Mouse (Mus musculus) spleen, adult 12 weeks (tissue): ENCODE measurements around the gene Fcgrt.
"Not testable (repeated sequence)": the region's sequence is repeated elsewhere in the genome, so short reads cannot be mapped to it uniquely, and the experiment has no call there.

ENCODE experiments used
- DNase-seq: peaks from one replicate; pipeline ENCODE4 v3.0.0; 2022; ENCODE audit warnings: low spot score

Gene Fcgrt

DNA sequence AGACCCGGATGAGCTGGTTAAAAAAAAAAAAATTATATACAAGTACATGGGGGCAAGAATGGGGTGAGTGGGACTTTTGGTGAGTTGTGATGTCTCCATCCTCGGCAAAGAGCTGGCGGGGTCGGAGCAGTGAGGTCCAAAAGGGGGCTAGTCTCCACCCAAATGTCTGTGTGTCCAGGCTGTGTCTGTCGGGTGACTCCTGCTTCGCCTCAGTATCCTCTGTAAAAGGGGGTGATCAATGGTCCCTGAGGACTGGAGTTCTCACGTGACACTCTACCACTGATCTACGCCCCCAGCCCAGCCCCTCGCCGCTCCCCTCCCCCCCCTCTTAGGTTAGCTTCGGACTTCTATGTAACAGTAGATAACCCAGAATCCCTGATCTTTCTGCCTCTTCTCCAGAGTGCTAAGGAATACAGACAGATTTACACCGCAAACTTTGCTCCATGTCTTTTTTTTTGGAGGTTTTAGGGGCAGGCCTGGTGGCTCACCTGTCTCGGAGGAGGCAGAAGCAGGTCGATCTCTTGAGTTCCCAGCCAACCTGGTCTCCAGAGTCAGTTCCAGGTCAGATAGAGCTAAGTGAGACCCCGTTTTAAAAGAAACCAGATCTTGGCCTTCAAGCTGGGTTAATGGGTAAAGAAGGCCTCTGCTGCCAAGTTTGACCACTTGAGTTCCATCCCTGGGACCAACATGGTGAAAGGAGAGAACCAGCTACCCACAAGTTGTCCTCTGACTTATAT, 26.3 kb upstream of the Fcgrt start:
- no peak for DNase-seq

DNA sequence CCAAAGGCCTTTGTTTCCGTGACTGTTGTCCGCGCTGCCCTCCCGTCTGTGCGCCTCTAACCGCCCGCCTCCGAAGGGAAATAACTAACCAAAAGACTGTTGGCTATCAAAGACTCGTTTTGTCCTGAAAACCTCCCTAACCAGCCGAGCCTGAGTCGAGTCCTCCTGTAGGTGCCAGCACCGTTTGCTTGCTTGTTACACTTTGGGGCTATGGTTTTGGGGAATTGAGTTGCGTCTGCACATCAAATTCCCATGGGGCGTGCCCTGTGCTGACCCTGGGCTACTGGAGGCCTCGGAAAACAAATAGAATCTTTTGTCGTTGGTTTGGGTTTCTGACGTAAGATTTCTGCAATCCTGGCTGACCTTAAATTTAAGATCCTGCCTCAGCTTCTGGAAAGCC, 25.7 kb upstream of the Fcgrt start:
- no peak for DNase-seq

DNA sequence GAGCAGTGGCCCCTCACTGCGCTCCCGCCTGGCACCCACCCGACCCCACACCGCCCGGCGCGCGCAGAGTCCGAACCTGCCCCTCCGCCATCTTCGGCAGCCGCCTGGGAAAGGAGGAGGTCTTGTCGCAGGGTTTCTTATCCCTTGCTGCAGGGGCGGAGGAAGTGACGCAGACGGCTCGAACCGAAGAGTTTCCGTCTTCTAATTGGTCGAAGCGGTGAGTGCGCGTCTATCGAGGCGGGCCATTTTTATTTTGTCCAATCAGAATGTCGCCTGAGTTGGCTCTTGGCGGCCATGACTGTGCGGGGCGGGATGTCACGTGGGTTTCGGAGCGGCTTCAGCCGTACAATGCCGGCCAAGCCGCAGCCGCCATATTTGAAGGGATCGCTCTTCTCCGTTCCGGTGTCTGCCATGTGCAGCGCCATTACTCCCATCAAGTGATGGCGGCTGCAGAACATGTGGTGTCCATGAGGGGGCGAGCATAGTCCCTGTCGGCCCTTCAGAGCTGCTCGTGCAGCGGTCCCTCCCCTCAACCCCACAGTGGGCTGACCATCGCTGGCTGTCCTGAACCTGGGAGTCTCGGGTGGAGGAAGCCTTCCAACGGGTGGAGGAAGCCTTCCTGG, 25.1 kb upstream of the Fcgrt start, which contains the start of gene Rpl13a:
Gene Rpl13a, minus strand, starts transcription at position 138 of the 623 bp plus-strand sequence.
- peak; percentile 94 for DNase-seq

DNA sequence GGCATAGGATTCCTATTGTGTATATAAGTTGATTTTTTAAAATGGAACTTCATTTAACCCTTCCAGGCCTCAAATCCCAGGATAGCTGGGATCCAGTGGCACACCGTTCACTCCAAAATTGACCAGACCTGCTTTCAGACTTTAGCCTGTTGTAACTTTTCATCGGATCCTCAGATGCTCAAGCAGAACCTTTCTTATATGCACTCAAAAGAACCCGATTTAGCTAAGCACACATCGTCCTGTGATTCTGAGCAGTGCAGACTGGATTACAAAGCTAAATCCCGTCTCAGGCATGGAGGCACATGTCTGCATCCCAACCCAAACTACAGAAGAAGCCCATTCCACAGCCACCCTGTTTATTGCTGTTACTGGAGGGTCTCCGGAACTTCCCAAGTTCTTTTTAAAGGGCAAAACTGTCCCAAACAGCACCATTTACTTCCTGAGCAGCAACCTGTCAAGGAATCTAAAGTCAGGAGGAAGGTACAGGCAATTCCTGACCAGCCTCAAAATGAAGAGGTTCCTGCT, 24.1 kb upstream of the Fcgrt start:
- no peak for DNase-seq

DNA sequence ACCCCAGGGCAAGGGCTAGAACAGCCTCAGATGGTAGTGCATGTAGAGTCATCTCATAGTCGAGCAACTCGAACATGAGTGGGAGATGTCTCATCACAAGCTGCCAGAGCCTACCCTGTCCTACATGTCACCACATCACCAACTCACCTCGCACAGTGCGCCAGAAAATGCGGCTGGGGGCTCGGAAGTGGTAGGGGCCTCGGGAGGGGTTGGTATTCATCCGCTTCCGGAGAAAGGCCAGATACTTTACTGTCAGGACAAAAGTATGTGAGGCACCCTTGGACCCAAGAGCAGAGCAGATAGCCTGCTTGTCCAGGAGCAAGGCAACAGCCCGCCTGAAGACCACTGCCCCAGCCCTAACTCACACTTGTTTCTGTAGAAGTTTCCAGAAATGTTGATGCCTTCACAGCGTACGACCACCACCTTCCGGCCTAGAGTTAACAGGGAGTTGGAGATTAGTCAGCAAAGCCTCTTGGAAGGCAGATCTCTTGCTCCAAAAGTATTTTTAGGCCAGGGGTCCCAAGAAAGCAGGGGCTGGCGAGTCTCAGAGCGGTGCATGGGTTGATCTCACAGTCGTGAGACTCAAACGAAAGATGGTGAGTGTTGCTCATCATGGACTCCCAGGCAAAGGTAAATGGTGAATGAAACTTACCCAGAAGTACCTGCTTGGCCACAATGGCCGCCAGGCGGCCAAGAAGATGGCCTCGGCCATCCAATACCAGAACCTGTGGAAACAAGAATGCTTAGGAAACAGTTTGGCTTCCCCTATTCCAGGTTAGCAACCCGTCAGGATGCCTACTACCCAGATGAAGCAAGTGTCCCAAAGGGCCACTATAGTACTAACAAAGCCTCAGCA, 23.4 kb upstream of the Fcgrt start:
- DNase-seq = no peak

DNA sequence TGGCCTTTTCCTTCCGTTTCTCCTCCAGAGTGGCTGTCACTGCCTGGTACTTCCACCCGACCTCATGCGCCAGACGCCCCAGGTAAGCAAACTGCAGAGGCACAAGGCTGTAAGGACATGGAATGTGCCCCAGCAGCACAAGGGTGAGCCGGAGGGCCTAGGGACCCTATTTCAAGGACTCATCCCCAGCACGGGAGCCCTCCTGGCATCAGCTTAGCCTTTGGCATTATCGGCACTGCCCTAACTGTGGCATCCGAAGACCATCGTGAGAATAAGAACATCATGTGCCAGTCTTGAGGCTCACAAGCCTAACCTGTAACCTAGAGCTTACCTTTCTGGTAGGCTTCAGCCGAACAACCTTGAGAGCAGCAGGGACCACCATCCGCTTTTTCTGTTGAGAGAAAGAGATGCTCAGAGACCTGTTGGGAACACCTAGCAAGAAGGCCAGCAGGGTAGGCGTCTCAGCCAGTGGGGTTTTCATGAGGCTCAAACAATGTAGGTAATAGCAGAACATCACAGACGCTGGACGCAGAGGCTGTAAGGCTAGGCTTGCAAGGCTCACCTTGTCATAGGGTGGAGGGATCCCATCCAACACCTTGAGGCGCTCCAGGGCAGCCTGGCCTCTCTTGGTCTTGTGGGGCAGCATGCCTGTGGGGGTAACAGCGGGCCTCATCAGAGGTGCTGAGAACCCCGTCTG, 22.6 kb upstream of the Fcgrt start:
- no peak for DNase-seq

DNA sequence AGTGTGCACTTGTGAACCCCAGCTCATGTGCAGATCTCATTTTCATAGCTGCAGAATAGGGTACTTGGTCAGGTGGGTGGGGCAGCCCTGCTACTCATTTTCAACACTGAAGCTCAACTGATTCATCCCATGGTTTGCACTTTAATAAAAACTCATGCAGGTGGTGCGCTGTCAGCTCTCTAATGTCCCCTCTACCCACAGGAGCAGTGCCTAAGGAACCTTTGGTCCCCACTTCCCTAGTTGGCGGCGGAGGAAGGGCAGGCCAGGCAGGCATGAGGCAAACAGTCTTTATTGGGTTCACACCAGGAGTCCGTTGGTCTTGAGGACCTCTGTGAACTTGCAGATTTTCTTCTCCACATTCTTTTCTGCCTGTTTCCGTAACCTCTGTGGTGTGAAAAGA, 22.0 kb upstream of the Fcgrt start:
- DNase-seq = not testable (repeated sequence)

DNA sequence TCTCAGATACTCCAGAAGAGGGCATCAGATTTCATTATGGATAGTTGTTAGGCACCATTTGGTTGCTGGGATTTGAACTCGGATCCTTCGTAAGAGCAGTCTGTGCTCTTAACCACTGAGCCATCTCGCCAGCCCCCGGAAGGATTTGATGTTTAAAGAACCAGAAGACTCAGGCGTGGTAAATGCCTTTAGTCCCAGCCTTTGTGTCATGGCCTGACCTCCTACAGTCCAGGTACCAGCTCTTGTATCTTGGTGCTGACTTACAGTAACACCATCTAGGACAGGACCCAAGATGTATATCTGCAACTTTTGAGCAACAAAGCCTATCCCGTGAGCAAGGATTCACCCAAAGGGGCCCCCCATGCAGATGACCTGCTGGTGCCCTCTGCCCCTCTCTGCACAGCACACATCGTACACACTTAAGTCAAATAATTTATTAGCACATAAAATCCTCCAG, 21.5 kb upstream of the Fcgrt start:
- no peak for DNase-seq

DNA sequence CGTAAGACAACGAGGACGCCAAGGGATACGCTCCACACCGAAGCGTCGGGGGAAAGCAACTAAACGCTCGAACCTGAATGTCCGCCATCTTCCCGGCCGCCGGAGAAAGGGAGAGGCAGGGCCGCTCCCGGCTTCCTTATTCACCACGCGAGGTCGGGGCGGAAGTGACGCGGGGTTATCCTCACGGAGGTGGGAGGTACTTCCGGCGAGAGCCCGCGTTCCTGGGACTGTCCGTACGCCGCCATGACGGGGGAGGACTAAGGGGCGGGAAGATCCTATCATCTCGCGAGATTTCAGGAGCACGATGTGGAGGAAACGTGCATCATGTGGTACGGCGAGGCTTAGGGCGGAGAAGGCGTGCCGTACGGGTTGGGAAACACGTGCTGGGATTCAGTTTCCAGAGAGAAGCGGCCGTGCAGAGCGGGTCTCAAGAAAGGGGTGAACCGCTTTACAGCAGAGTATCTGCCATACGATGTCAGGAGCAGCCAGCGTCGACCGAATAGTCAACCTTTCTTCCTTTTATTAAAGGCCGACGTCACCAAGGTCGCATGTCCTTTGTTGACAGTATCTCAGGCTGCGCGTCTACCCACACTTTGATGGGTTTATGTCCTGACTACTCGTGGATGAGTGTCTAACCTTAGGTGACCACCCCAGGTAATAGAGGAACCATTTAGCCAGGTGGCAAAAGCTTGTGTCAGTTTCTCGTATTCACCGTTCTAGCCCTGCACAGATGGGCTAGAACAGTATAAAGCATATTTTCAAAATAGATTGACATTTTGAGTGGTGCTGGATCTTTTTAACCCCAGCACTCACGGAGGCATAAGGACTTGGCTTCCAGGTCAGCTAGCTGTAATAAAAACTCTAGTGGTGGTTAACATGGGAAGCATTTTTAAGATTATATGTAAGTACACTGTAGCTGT, 20.8 kb upstream of the Fcgrt start, which contains the start of gene Rps11:
Gene Rps11, minus strand, starts transcription at position 216 of the 920 bp plus-strand sequence.
- peak; percentile 97 for DNase-seq

DNA sequence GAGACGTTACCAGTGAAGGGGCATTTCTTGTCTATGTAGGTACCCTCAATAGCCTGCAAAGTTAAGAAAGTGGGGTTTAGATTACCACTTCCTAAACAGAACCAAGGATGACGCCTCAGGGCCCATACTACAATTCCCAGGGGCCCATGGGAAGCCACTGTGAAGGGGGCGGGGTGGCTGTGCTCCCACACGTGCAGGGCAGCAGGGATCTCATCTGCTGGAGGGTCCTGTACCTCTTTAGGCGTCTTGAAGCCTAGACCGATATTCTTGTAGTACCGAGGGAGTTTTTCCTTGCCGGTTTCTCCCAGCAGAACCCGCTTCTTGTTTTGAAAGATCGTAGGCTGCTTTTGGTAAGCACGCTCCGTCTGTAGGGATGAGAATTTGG, 19.5 kb upstream of the Fcgrt start:
- no peak for DNase-seq

DNA sequence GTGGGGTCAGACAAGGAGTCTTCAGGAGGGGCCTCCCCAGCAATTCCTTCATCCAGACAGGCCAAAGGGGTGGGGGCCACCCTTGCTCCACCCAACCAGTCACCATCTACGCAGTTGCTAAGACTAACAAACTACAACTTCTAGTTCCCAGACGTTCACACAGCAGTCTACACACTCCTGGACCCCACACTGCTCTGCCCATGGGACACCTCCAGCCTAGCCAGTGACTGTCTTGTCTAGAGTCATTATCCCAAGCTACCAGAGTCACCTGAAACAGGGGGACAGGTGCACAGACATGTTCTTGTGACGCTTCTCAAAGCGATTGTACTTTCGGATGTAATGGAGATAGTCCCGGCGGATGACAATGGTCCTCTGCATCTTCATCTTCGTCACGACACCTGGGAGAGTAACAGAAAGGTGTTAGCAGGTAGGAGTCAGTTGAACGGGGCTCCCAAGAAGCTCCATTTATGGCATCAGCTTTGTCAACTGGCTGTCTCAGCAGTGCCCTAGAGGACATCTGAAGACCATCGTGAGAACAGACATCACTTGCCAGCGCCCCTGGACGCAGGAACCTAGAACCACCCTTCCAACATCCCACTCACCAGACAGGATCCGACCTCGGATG, 19.0 kb upstream of the Fcgrt start:
- no peak for DNase-seq

DNA sequence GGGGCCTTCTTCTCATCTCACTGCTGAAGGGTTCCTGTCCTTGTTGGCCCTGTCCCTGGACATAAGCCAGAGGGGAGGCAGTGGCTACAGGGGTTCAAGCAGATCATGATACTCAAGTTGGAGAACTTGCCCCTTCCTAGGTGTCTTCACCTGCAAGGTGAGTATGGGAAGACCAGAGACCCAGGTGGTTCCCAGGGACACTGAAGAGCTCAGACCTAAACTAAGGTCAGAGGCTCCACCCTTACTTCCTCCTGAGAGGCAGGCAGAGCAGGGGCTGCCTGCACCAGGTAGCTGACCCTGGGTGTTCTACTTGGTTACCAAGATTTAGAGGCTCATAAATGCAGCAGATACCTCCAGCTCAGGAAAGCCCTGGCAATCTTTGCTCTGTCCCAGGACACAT, 18.3 kb upstream of the Fcgrt start:
- no peak for DNase-seq

DNA sequence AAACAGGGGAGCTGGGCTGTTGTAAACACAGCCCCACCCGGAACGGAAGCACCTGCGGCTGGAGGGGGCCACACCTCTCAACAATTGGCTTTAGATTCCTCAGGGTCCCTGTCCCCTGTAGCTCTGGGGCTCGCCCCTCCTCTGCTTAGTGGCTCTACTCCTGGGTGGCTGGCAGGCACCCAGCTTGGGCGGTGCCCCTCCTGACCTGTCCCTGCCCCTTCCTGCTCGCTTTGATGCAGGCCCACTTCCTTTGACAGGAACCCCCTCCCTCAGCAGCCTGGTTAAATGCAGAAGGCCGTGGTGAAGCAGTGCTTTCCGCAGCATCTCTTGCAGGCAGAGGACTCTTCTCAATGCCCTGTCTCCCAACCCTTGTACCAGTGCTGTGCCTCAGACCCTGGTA, 17.8 kb upstream of the Fcgrt start:
- peak; percentile 64 for DNase-seq

DNA sequence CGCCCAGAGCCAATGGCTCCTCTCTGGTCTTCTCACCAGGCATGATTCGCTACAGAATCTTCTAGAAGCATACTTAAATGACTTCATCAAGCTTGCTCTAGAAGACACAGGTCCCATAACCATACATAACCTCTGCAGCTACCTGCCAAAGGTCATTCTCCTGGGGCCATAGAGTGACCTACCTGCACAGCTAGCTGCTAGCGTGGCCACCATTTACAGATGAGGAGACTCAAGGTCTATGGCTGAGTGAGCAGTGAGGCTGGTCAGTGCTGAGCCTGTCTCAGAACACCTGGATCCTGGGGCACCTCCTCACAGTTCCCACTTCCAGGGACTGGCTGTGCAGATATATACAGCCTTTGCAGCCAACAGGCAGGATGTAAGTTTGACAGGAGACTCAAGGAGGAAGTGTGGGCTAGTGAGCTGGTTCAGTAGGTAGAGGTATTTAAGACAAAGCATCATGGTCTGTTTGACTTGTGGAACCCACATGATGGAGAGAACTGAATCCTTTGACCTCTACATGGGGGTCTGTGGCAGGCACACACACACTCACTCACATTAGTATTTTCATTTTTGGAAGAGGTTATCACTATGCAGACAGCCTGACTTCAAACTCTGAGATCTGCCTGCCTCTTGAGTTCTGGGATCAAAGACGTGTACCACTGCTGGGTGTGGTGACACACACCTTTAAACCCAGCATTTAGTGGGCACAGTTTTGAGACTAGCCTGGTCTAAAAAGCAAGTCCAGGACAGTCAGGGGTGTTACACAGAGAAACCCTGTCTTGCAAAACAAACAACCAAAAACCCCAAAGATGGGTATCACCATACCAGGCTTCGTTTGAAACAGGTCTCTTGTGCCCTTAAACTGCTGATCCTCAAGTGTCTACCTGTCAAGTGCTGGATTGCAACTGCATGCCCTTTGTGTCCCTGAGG, 16.4 kb upstream of the Fcgrt start:
- DNase-seq = no peak

DNA sequence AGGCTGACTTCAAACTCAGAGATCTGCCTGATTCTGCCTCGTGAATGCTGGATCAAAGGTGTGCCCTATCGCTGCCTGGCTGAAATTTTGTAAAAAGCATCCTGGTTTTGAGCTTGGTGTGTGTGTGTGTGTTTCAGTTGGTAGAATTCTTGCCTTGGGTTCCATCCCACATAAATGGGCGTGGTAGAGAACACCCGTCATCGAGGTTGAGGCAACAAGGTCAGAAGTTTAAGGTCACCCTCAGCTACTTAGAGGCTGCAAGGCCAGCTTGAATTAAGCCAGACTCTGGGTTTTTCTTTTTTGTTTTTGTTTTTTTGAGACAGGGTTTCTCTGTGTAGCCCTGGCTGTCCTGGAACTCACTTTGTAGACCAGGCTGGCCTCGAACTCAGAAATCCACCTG, 14.7 kb upstream of the Fcgrt start:
- no peak for DNase-seq

DNA sequence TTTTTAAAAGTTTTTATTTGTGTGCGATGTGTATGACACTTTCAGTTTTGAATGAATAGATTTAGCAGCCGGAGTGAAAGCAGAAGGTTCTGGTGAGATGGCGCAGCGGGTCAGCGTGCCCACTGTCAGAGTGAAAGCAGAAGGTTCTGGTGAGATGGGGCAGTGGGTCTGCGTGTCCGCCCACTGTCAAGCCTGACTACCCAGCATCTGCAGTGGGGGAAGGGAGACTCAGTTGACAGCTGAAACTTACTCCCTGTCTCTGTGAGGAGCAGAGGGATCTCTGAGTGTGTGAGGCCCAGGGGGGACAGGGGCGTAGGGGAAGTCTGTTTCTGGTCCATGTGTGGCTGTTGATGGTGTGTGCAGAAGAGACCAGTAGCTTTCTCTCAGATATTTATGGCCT, 13.9 kb upstream of the Fcgrt start:
- DNase-seq = no peak

DNA sequence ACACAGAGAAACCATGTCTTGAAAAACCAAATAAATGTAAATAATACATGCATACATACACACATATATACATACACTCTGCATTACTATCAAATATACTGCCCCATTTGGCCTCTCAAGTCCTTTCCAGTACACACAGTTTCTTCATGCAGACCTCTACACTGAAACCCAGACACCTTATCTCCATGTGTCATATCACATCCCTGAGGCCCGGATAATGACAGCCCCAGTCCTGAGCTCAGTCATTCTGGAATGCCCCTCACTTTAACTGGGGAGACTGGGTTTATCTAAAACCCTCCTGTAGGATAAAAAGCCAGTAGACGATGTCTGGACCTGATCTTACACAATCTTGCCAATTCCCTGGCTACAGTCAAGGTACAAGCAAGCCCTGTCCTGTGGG, 9.8 kb upstream of the Fcgrt start:
- DNase-seq = no peak

DNA sequence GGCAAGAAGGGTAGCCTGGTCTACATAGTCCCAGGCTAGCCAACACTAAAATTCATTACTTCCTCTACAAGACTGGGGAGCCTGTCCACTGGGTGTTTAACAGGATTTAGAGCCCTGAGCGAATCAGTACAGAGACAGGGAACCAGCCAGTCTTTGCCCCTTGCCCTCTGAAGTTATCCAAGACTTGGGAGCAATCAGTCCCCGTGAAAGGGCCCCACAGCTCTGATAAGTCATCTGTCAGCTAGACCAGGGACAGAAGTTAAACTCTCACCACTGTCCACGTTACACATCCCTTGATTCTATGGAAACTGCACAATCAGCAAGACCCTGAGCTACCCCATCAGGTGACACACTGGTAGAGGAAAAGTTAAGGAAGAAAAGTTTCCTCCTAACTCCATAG, 8.9 kb upstream of the Fcgrt start:
- DNase-seq = no peak

DNA sequence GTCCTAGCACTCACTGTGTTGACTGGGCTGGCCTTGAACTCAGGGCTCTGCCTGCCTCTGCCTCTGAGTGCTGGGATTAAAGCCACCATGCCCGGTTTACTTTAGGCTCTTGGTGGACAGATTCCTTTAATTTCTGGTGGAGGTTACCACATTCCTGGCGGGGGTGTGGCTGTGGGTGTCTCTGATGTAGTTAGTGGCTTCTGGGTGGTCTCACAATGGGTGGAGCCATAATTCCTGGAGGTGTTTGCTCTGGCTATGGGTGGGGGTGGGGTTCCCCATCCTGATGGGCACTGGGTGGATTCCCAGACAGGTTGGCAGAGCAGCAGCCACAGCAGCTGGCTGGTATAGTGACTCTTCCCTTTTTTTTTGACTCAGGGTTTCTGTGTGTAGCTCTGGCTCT, 8.3 kb upstream of the Fcgrt start:
- no peak for DNase-seq
